In the genomic region with DNA sequence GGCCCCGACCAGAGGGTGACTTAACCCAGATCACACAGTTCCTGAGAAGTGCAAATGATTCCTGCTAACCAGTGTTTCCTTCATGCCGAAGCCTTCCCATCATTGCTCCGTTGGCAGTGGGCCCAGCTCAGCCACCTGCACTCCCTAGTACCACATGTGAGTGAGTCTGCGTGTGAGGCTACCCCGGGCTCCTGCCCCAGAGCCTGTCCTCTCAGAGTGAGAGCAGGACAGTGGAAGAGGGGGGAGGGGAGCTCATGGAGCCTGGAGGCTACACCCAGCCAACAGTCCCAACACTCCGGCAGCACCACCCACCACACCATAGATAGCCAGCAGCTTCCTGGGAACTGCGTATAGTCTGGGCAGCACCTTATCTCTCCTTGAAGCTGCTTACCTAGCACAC, we compare ENCODE assay signal across 10 mouse cellular contexts. TPM values are rescaled to one million over a fixed set of nuclear protein-coding genes. Genes with fewer than 3 reads are reported as not detected.
DNase-seq lines count a peak whose midpoint lies in the region; ATAC-seq lines count a peak whose summit lies in the region.
"Had no signal": no experiment of that assay in that cellular context is flagged by ENCODE, and none has a peak within 500 bp of the region (broad histone marks: within the 10 kb centered on the region; RNA-seq: fewer than 3 reads in every experiment).

No protein-coding gene starts in this region.

- WGBS in forebrain, embryonic 15.5 days, result 51% methylated on average over 7 of the region's 7 CpGs
- WGBS in forebrain, embryonic 10.5 days, result 74% methylated on average over 7 of the region's 7 CpGs
- 19% methylated on average over 7 of the region's 7 CpGs for WGBS in lung, embryonic 16.5 days

- H3K27me3 ChIP-seq in forebrain, embryonic 15.5 days, result no peaks in the 10 kb centered on the region
- H3K27me3 ChIP-seq in forebrain, embryonic 10.5 days (ENCODE audit: poor library complexity, severe bottlenecking), result no peaks in the 10 kb centered on the region
- no peaks in the 10 kb centered on the region for H3K27me3 ChIP-seq in lung, embryonic 16.5 days (ENCODE audit: control insufficient read depth, insufficient read depth, low read depth, low read length)
- H3K27me3 ChIP-seq: liver, embryonic 15.5 days had no signal

- H3K9me3 ChIP-seq in forebrain, embryonic 15.5 days, result no peaks in the 10 kb centered on the region
- no peaks in the 10 kb centered on the region for H3K9me3 ChIP-seq in forebrain, embryonic 10.5 days
- H3K9me3 ChIP-seq in lung, embryonic 16.5 days (ENCODE audit: control insufficient read depth, low read length), result no peaks in the 10 kb centered on the region
- H3K9me3 ChIP-seq: liver, embryonic 15.5 days had no signal

- no peak for DNase-seq in forebrain, embryonic 10.5 days (ENCODE audit: extremely low spot score, low spot score)
- no peak for DNase-seq in lung, postnatal 10 days
- DNase-seq in frontal cortex, postnatal 10 days (ENCODE audit: low spot score in 2 of 2), result peak; percentile 20 to 23
- peak; percentile 32 for DNase-seq in right cerebral cortex, postnatal 25 days
- no peak for DNase-seq in embryo, embryonic 9.5 days (ENCODE audit: extremely low spot score)

- no peak overlapping the region for H3K9ac ChIP-seq in forebrain, embryonic 15.5 days (replicated peaks)
- H3K9ac ChIP-seq in lung, embryonic 16.5 days (ENCODE audit: low read length), result no peak overlapping the region
- H3K9ac ChIP-seq: liver, embryonic 15.5 days had no signal

- no peak overlapping the region for H3K4me3 ChIP-seq in forebrain, embryonic 15.5 days
- no peak overlapping the region for H3K4me3 ChIP-seq in forebrain, embryonic 10.5 days
- H3K4me3 ChIP-seq in lung, embryonic 16.5 days (ENCODE audit: low read length), result no peak overlapping the region
- H3K4me3 ChIP-seq: liver, embryonic 15.5 days had no signal

- H3K4me1 ChIP-seq in forebrain, embryonic 15.5 days, result peaks cover 9% of the 10 kb centered on the region; the same call in 1 of the 2 replicates
- H3K4me1 ChIP-seq in forebrain, embryonic 10.5 days, result no peaks in the 10 kb centered on the region
- H3K4me1 ChIP-seq in lung, embryonic 16.5 days (replicated peaks; ENCODE audit: control insufficient read depth, insufficient read depth, low read length), result 0 out of 2 replicates have a peak, but pooled peaks cover 5% of the 10 kb centered on the region
- H3K4me1 ChIP-seq: liver, embryonic 15.5 days had no signal

- ATAC-seq in forebrain, embryonic 15.5 days (replicated peaks), result peak; percentile 76
- ATAC-seq in lung, embryonic 16.5 days (ENCODE audit: low read depth), result peak; percentile 63
- ATAC-seq in megakaryocyte, adult 5-6 weeks (ENCODE audit: poor library complexity, severe bottlenecking), result no peak

- no peak overlapping the region for H3K4me2 ChIP-seq in forebrain, embryonic 15.5 days (replicated peaks)
- H3K4me2 ChIP-seq in lung, embryonic 16.5 days (ENCODE audit: low read depth, low read length), result no peak overlapping the region
- H3K4me2 ChIP-seq: liver, embryonic 15.5 days had no signal

- H3K27ac ChIP-seq in forebrain, embryonic 15.5 days (replicated peaks), result no peak overlapping the region
- H3K27ac ChIP-seq in forebrain, embryonic 10.5 days, result no peak overlapping the region
- no peak overlapping the region for H3K27ac ChIP-seq in lung, embryonic 16.5 days (ENCODE audit: low read length)
- H3K27ac ChIP-seq: liver, embryonic 15.5 days had no signal

- no peaks in the 10 kb centered on the region for H3K36me3 ChIP-seq in forebrain, embryonic 15.5 days
- H3K36me3 ChIP-seq in forebrain, embryonic 10.5 days (replicated peaks), result no peaks in the 10 kb centered on the region
- no peaks in the 10 kb centered on the region for H3K36me3 ChIP-seq in lung, embryonic 16.5 days (ENCODE audit: control insufficient read depth, insufficient read depth, low read length)
- H3K36me3 ChIP-seq: liver, embryonic 15.5 days had no signal

RNA-seq across cellular contexts. Expression of gene Socs1, which starts 35.5 kb away (rescaled TPM):
- 1.7 and 2.1 TPM in 2 replicates for polyA plus RNA-seq in forebrain, embryonic 15.5 days (2015; fragmentation: Nextera tagmentation; extraction: Ambion mirVana)
- 2.3 and 2.7 TPM in 2 replicates for polyA plus RNA-seq in forebrain, embryonic 10.5 days (2016; fragmentation: Nextera tagmentation; extraction: Ambion mirVana)
- 6.8 and 8.7 TPM in 2 replicates for polyA plus RNA-seq in lung, embryonic 16.5 days (2015; fragmentation: Nextera tagmentation; extraction: Ambion mirVana)
- 0.54 and 0.59 TPM in 2 replicates for total RNA-seq in megakaryocyte, adult 5-6 weeks (2015)
- 0.73 and 1.7 TPM in 2 replicates for total RNA-seq in megakaryocyte, adult 5-6 weeks (2017)

RNA-seq across cellular contexts. Expression of gene Tnp2, which starts 38.6 kb away (rescaled TPM):
- not detected in 2 replicates for polyA plus RNA-seq in forebrain, embryonic 15.5 days (2015; fragmentation: Nextera tagmentation; extraction: Ambion mirVana)
- polyA plus RNA-seq in forebrain, embryonic 10.5 days (2016; fragmentation: Nextera tagmentation; extraction: Ambion mirVana), result not detected in 2 replicates
- polyA plus RNA-seq in lung, embryonic 16.5 days (2015; fragmentation: Nextera tagmentation; extraction: Ambion mirVana), result not detected in 2 replicates
- total RNA-seq in megakaryocyte, adult 5-6 weeks (2015), result not detected in 2 replicates
- not detected in 2 replicates for total RNA-seq in megakaryocyte, adult 5-6 weeks (2017)
- polyA plus RNA-seq: C2C12; liver, embryonic 15.5 days had no signal

RNA-seq across cellular contexts. Expression of gene Prm3, which starts 40.9 kb away (rescaled TPM):
- not detected in 2 replicates for polyA plus RNA-seq in forebrain, embryonic 15.5 days (2015; fragmentation: Nextera tagmentation; extraction: Ambion mirVana)
- not detected in 2 replicates for polyA plus RNA-seq in forebrain, embryonic 10.5 days (2016; fragmentation: Nextera tagmentation; extraction: Ambion mirVana)
- polyA plus RNA-seq in lung, embryonic 16.5 days (2015; fragmentation: Nextera tagmentation; extraction: Ambion mirVana), result not detected in 2 replicates
- not detected in 2 replicates for total RNA-seq in megakaryocyte, adult 5-6 weeks (2015)
- total RNA-seq in megakaryocyte, adult 5-6 weeks (2017), result not detected in 2 replicates
- polyA plus RNA-seq: C2C12; liver, embryonic 15.5 days had no signal

RNA-seq across cellular contexts. Expression of gene Prm2, which starts 46.1 kb away (rescaled TPM):
- polyA plus RNA-seq in forebrain, embryonic 15.5 days (2015; fragmentation: Nextera tagmentation; extraction: Ambion mirVana), result not detected in 2 replicates
- not detected in 2 replicates for polyA plus RNA-seq in forebrain, embryonic 10.5 days (2016; fragmentation: Nextera tagmentation; extraction: Ambion mirVana)
- polyA plus RNA-seq in lung, embryonic 16.5 days (2015; fragmentation: Nextera tagmentation; extraction: Ambion mirVana), result not detected in 2 replicates
- total RNA-seq in megakaryocyte, adult 5-6 weeks (2015), result not detected in 2 replicates
- not detected in 2 replicates for total RNA-seq in megakaryocyte, adult 5-6 weeks (2017)
- polyA plus RNA-seq: C2C12; liver, embryonic 15.5 days had no signal

RNA-seq across cellular contexts. Expression of gene Prm1, which starts 55.8 kb away (rescaled TPM):
- not detected in 2 replicates for polyA plus RNA-seq in forebrain, embryonic 15.5 days (2015; fragmentation: Nextera tagmentation; extraction: Ambion mirVana)
- polyA plus RNA-seq in forebrain, embryonic 10.5 days (2016; fragmentation: Nextera tagmentation; extraction: Ambion mirVana), result not detected in 2 replicates
- not detected in 2 replicates for polyA plus RNA-seq in lung, embryonic 16.5 days (2015; fragmentation: Nextera tagmentation; extraction: Ambion mirVana)
- total RNA-seq in megakaryocyte, adult 5-6 weeks (2015), result not detected in 2 replicates
- total RNA-seq in megakaryocyte, adult 5-6 weeks (2017), result not detected in 2 replicates
- polyA plus RNA-seq: C2C12; liver, embryonic 15.5 days had no signal

Comparison
In these comparisons a context has a peak if more than half of its experiments do, and no peak if none do; other contexts are left out.
1. DNase-seq: peak in frontal cortex, postnatal 10 days (2 of 2) and right cerebral cortex, postnatal 25 days (single experiment); none in forebrain, embryonic 10.5 days (single experiment), lung, postnatal 10 days (single experiment) and embryo, embryonic 9.5 days (single experiment).